Mouse (Mus musculus) myocyte (in vitro differentiated cells): Measurements from ENCODE around the gene Olfr923.

Experiments used
- POLR2A ChIP-seq: IDR thresholded peaks from one replicate; pipeline ENCODE4 v1.6.1; 2011; ENCODE audit warnings: low read depth, mild to moderate bottlenecking, control low read depth, moderate library complexity; ENCODE audit not compliant: insufficient read length
- POLR2AphosphoS2 ChIP-seq: IDR thresholded peaks from one replicate; pipeline ENCODE4 v1.6.1; 2011; ENCODE audit warnings: low read depth, control low read depth; ENCODE audit not compliant: insufficient read length
- REST ChIP-seq: IDR thresholded peaks from one replicate; pipeline ENCODE4 v1.6.1; 2011; ENCODE audit warnings: mild to moderate bottlenecking, control low read depth, moderate library complexity; ENCODE audit not compliant: insufficient read depth, insufficient read length
- TCF12 ChIP-seq: IDR thresholded peaks from one replicate; pipeline ENCODE4 v1.6.1; 2011; ENCODE audit warnings: mild to moderate bottlenecking, control low read depth; ENCODE audit not compliant: poor library complexity, insufficient read depth, severe bottlenecking
- USF1 ChIP-seq: IDR thresholded peaks from one replicate; pipeline ENCODE4 v1.6.1; 2011; ENCODE audit warnings: low read depth, mild to moderate bottlenecking, control low read depth, moderate library complexity

DNA sequence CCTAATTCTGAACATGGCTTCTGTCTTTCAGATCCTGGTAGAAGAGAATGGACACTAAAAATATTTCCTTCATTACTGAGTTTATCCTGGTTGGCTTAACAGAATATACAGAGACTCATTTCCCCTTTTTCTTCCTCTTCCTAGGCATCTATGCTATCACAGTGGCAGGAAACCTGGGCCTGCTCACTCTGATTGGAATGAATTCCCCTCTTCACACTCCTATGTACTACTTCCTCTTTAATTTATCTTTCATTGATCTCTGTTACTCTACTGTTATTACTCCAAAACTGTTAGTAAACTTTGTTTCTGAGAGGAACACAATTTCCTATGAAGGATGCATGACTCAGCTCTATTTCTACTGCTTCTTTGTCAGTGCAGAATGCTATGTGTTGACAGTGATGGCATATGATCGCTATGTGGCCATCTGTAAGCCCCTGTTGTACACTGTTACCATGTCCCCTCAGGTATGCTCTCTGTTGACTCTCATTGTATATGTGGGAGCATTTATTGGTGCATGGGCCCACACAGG lies 10.8 kb upstream of the Olfr923 start:
- TF ChIP-seq POLR2A (no peak), USF1 (no peak), TCF12 (no peak), REST (no peak), POLR2AphosphoS2 (no peak)
